Mouse (Mus musculus): ENCODE results near the gene Gm45234. TPM values are rescaled to one million over a fixed set of nuclear protein-coding genes. Genes with fewer than 3 reads are reported as not detected.

The Gm45234 gene
- polyA plus RNA-seq, 1 experiment = not detected

- TF ChIP-seq POLR2A (IDR thresholded peaks at IDR 0.05; ENCODE audit: borderline replicate concordance, extremely low read depth, insufficient read depth, insufficient read length, poor library complexity, severe bottlenecking) (no peak), CTCF (IDR thresholded peaks at IDR 0.05; ENCODE audit: borderline replicate concordance, extremely low read depth, insufficient read depth, insufficient read length) (no peak)
- no peak for DNase-seq (ENCODE audit: low read depth)
These were observed 21.4 kb downstream of the Gm45234 start for GRCm38 (mm10) chr6:124734417-124734816.

DNA sequence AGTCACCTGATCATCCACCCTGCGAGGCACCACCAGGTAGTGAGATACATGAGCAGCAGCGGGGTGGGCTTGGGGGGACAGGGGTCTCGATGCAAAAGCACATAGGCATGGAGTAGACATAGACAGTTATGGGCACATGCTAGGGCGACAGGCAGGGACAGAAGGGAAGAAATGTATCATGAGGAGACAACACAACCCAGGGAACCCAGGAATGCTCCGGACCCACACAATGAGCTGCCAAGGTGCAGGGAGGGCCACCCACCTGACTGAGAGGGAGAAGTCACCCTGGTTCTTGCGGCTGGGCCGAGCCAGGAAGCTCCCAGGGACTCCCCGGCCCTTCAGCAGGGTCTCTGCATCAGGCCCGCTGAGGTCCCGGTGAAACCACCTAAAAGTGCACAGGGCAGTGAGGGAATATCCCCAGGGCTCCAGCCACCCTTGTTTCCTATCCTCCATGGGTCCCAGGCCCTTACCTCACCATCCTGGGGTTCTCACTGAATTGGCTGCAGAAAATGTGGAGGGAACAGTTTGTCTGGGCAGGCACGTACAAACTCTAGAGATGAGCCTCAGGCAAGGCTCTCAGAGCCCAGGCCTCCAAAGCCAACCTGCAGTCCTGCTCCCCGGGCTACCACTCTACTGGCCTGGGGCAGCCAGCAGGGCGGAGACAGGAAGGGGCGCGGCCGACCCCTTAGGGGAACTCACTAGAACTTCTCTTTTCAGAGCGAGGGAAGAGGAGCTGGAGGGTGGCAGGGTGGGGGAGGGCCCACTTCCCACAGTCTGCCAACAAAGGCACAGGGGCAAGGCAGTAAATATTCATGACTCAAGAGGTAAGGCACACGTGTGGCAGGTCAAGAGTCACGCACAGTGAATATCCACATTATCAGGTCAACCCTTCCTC, 23.1 kb downstream of the Gm45234 start:
- TF ChIP-seq POLR2A (IDR thresholded peaks at IDR 0.05; ENCODE audit: borderline replicate concordance, extremely low read depth, insufficient read depth, insufficient read length, poor library complexity, severe bottlenecking) (no peak), CTCF (IDR thresholded peaks at IDR 0.05; ENCODE audit: borderline replicate concordance, extremely low read depth, insufficient read depth, insufficient read length) (no peak)
- no peak for DNase-seq (ENCODE audit: low read depth)

- no peak for TF ChIP-seq CTCF (IDR thresholded peaks at IDR 0.05; ENCODE audit: borderline replicate concordance, extremely low read depth, insufficient read depth, insufficient read length)
- TF ChIP-seq POLR2A (IDR thresholded peaks at IDR 0.05; ENCODE audit: borderline replicate concordance, extremely low read depth, insufficient read depth, insufficient read length, poor library complexity, severe bottlenecking) = no peak
- DNase-seq (ENCODE audit: low read depth) = no peak
These were observed 24.8 kb downstream of the Gm45234 start for GRCm38 (mm10) chr6:124731038-124731437.

GRCm38 (mm10) chr6:124729850-124730705, 25.7 kb downstream of the Gm45234 start:
- no peak for DNase-seq (ENCODE audit: low read depth)
- TF ChIP-seq POLR2A (IDR thresholded peaks at IDR 0.05; ENCODE audit: borderline replicate concordance, extremely low read depth, insufficient read depth, insufficient read length, poor library complexity, severe bottlenecking) (no peak), CTCF (IDR thresholded peaks at IDR 0.05; ENCODE audit: borderline replicate concordance, extremely low read depth, insufficient read depth, insufficient read length) (no peak)

DNA sequence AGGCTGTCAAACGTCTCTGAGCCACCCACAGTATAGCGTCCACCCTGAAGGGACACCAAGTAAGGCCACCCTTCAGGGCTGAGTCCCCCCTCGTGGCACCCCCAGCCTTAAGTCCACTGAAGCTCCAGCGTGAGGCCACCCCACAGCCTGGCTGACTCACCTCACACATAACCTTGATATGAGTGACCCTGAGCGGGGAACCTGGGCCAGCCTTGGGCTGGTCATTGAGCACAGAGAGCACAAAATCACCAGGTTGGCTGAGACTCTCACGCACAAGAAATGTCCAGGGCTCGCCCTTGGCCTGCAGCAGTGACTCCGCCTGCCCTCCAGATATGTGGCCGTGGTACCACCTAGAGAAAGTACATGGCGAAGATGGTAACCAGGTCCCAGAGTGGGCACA, 27.2 kb downstream of the Gm45234 start:
- DNase-seq (ENCODE audit: low read depth) = no peak
- no peak for TF ChIP-seq CTCF (IDR thresholded peaks at IDR 0.05; ENCODE audit: borderline replicate concordance, extremely low read depth, insufficient read depth, insufficient read length)
- TF ChIP-seq POLR2A (IDR thresholded peaks at IDR 0.05; ENCODE audit: borderline replicate concordance, extremely low read depth, insufficient read depth, insufficient read length, poor library complexity, severe bottlenecking) = no peak

- TF ChIP-seq CTCF (IDR thresholded peaks at IDR 0.05; ENCODE audit: borderline replicate concordance, extremely low read depth, insufficient read depth, insufficient read length) (no peak), POLR2A (IDR thresholded peaks at IDR 0.05; ENCODE audit: borderline replicate concordance, extremely low read depth, insufficient read depth, insufficient read length, poor library complexity, severe bottlenecking) (no peak)
- DNase-seq (ENCODE audit: low read depth) = no peak
These were observed 31.3 kb downstream of the Gm45234 start for GRCm38 (mm10) chr6:124724472-124724871.

DNA sequence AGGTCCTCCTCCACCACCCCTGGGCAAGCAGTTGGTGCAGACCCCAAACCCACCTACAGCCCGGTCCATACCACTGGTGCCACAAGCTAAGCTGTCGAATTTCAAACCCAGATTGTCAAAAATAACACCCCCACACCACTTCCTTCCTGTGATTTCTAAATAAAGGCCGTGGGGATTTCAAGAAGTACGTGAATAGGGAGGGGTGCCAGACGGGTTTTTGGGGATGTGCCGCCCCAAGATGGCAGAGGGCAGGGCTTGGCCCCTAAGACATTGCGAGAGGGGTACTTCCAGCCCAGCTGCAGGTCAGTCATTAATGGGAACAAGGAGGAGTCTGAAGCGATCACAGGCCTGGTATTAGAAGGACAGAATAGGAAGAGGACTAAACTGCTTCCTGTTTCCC, 32.3 kb downstream of the Gm45234 start:
- no peak for TF ChIP-seq POLR2A (IDR thresholded peaks at IDR 0.05; ENCODE audit: borderline replicate concordance, extremely low read depth, insufficient read depth, insufficient read length, poor library complexity, severe bottlenecking)
- TF ChIP-seq CTCF (IDR thresholded peaks at IDR 0.05; ENCODE audit: borderline replicate concordance, extremely low read depth, insufficient read depth, insufficient read length) = no peak
- DNase-seq (ENCODE audit: low read depth) = no peak

GRCm38 (mm10) chr6:124722876-124723473, 32.8 kb downstream of the Gm45234 start:
- no peak for TF ChIP-seq CTCF (IDR thresholded peaks at IDR 0.05; ENCODE audit: borderline replicate concordance, extremely low read depth, insufficient read depth, insufficient read length)
- no peak for TF ChIP-seq POLR2A (IDR thresholded peaks at IDR 0.05; ENCODE audit: borderline replicate concordance, extremely low read depth, insufficient read depth, insufficient read length, poor library complexity, severe bottlenecking)
- no peak for DNase-seq (ENCODE audit: low read depth)

GRCm38 (mm10) chr6:124720904-124721303, 34.9 kb downstream of the Gm45234 start:
- TF ChIP-seq CTCF (IDR thresholded peaks at IDR 0.05; ENCODE audit: borderline replicate concordance, extremely low read depth, insufficient read depth, insufficient read length) = no peak
- no peak for TF ChIP-seq POLR2A (IDR thresholded peaks at IDR 0.05; ENCODE audit: borderline replicate concordance, extremely low read depth, insufficient read depth, insufficient read length, poor library complexity, severe bottlenecking)
- no peak for DNase-seq (ENCODE audit: low read depth)

GRCm38 (mm10) chr6:124719354-124719978, 36.4 kb downstream of the Gm45234 start:
- no peak for DNase-seq (ENCODE audit: low read depth)
- TF ChIP-seq POLR2A (IDR thresholded peaks at IDR 0.05; ENCODE audit: borderline replicate concordance, extremely low read depth, insufficient read depth, insufficient read length, poor library complexity, severe bottlenecking) (no peak), CTCF (IDR thresholded peaks at IDR 0.05; ENCODE audit: borderline replicate concordance, extremely low read depth, insufficient read depth, insufficient read length) (no peak)
